Mouse (Mus musculus): ENCODE data around the gene Med13l.

Gene Med13l

DNA sequence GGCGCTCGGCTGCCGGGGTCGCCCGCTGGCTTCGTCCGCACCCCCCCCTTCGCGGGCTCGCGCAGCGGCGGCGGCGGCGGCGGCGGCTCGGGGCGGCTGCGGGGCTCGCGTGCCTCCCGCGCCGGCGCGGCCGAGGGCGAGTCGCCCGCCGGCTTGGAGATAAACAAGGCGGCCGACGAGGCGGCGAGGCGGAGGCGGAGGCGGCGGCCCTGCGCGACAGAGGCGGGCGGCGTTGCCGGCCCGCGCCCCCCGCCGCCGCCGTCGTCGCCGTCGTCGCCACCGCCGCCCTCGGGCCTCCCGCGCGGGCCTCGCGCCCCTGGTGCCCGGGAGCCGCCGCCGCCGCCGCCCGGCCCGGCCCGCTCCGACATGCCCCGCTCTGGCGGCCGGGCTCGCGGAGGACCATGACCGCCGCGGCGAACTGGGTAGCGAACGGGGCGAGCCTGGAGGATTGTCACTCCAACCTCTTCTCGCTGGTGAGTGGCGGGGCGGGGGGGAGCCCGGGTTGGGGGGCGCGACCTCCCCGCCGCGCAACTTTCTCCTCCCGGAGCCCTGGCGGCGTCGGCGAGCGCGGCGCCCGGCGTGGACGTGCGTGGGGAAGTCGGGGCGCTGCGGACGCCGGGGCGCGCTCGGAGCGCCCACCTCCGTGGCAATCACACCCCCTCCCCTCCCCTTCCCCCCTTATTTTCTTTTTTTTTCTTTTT is at the start of gene Med13l:
Med13l (plus strand) TSS at position 295 of the 701 bp plus-strand sequence.
- DNase-seq, result peak; percentile 87

DNA sequence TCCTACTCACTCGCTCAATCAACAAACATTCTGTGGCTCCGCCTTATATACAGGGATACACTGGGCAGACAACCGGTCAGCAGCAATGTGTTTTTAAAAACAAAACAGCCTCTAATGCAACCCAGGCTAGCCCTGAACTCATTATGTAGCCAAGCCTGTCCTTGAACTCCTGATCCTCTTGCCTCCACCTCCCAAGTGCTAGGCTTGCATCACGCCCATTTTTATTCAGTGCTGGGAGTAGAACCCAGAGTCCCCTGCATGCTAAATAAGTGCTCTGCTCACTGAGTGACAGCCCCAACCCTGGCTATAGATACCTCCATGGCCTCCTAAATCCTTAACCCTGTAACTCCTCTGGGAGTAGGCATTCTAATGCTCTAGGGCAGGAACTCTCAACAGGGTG is 49.5 kb upstream of the Med13l start:
- no peak for DNase-seq

DNA sequence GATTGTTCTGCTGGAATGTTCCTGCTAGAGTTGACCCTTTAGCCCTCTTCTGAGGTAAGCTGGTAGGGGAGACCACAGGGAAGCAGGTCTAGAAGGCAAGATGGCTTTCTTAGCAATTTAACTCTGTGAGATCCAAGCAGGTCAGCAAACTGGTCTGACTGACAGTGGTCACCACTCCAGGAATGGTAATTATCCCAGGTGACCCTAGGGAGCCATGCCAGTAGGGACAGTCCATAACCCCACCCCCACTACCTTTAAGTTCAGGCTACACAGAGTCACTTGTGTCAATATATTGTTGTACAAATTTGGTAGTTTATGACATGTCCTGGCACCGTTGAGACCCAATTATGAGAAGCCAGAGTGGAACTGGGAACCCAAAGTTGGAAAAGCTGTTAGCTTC is 47.5 kb upstream of the Med13l start:
- no peak for DNase-seq

DNA sequence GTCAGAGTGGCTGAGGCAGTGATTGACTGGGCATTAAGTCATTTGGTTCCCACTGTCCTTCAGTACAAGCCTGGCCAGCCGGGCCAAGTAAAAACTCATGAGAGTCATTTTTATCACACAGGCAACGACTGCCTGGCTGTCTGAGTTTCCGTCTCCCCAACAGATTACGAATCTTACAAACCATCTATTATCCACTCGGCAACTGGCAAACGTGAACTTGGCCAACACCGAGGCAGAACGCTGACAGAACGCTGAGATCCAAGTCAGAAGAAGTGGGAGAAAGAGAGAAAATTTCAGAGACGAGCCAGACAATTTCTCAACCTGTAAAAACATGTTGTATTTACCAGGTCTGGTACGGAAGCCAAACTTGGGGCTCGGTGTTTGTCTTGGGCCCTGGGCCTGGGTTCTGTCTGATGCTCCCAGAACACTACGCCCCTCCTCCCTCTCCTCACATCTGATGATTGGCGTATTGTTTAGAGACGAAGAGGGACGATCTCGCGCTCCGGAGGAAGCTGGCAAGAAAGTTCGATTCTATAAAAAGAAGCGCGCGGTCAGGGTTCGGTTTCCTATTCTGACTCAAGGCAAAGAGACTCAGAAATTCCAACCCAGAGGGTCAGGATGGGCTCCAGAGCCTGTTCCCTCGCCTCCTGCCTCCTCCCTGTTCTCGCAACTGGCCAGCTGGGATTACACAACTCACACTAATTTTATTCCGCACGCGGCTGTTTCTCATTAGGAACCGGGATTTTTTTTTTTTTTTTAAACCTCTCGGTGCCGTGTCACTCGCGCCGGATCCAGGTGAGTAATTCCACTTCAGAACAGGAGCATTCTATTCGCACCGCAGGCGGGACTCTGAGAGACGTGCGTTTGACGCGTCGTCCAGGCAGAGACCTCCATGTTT is 46.6 kb upstream of the Med13l start:
- DNase-seq, result peak; percentile 35

DNA sequence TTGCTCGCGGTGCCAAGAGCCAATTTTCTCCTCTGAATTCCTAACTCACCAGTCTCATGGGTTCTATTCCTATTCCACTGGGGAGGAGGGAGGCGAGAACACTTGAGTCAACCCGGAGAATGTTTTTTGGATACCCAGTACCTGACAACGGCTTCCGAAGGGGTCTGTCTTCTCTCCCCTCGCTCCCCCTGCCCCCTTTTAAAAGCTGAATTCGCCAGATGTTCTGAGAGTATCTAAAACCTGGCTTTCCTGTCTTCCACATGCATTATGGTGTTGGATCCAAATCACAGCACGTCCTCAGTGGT is 46.0 kb upstream of the Med13l start:
- no peak for DNase-seq

DNA sequence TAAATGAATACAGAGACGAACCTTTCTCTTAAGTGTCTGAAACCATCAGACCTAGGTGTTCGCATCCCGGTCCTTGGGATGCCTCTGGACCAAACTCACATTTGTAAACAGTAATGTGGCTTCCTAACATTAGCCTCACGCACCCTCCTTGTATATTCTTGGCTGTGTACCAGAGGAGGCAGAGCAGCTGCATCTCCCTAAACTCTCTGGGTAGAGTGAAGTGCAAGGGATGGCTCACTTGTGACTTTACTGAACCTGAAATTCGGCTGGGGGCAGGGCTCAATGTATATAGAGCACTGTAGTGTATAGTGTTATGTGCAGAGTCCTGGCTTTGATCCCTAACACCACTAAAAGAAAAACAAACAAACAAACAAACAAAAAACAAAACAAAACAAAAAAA is 45.6 kb upstream of the Med13l start:
- DNase-seq, result no peak

DNA sequence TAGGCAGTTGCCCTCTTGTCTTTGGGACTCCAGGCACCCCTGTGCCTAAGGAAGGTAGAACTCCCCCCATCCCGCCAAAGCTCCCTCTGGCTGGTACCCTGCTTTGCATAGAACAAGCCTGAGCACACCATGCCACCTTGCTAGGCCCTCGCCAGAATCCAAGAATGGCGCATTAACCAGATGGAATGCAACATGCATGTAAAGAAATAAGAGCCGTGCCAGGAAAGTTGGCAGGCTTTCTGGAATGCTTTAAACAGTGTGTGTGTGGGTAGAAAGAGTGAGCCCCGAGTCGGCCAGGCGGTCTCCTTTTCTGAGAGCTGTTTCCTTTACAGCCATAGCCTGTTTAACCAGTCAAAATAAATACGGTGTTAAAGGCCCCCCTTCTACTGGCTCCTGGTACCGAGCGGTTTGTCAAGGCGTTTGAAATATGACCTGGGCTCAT is 45.2 kb upstream of the Med13l start:
- no peak for DNase-seq

DNA sequence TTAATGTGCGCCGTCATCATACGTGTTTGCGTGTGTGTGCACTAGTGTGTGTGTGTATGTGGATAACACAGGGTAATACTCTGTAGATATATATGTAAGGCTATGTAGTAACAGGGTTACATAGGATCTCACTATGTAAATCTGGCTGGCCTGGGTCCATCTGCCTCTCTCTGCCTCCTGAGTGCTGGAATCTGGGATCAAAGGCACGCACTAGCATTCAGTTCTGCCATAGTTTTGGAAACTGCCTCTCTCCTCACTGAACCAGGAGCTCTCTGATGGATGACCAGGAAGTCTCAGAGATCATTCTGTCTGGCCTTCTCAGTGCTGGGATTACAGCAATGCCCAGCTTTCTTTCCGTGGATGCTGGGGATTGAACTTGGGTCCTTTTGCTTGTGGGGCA is 44.4 kb upstream of the Med13l start:
- DNase-seq, result no peak

DNA sequence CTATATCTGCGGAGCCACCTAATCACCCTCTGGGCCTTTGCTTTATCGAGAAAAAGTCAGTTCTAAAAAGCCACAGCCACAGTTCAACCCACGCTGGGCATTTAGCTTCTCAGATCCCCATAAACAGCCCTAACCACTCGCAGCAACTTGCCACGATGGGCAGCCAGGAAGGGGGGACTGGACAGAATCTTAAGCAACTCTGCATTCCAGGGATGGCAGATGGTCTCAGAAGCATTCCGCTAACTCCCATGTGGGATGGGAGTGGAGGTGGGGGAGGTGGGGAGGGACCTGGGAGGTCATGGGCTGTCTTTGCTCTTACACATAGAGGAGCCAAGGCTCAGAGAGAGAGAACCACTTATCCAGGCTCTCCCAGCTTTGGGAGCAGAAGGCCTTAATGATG is 44.0 kb upstream of the Med13l start:
- no peak for DNase-seq

DNA sequence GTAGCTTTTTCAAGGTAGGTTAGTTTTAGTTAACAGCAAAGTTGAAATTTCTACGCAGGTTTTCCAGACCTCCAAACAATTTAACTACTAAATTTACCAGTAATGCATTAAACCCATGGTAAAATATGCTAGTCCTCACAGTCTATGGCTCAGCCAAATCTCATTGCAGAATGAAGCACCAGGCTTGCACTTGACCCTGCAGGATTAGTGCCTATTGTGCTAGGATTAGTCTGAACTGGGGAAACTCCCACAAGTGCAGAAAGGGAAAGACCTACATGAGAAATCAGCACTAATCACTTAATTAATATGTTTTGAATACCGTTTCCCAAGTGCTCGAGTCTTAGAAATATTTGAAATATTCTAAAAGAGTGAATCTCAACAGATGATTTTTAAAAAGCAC is 40.0 kb upstream of the Med13l start:
- no peak for DNase-seq

DNA sequence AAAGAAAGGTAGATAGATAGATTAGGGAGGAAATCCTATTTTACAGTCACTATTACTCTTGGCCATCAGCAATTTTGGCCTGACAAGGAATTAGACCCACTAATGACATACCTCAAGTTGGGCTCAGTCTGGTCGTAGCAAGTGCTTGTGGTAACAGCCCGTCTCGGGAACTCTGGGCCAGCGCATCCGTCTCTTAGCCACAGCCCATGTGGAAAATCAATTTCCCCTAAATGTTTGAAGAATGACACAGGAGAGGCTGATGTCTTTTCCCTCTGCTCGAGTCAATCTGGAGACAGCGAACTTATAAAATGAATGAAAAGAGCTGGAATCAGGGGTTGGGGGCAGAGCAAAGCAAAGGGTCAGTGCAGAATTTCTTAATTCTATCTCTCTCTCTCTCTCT is 36.1 kb upstream of the Med13l start:
- DNase-seq, result no peak

DNA sequence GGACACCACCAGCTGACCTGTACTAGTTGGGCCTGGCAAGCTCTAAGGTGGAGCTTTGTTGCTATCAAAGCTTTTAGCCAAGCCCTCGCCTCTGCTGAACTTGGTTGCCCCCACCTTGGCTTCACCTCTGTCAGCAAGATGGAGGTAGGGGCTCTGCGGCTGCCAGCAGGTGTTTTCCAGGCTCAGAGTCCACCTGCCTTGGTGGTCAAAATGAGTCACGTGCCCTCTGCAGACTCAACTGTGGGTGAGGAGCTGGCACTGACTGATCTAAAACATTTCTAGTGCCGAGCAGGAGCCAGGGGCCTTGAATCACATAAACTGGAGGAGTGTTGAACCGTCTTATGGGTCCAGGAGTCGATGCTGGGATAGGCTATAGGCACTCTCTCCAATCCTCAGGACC is 34.8 kb upstream of the Med13l start:
- no peak for DNase-seq

DNA sequence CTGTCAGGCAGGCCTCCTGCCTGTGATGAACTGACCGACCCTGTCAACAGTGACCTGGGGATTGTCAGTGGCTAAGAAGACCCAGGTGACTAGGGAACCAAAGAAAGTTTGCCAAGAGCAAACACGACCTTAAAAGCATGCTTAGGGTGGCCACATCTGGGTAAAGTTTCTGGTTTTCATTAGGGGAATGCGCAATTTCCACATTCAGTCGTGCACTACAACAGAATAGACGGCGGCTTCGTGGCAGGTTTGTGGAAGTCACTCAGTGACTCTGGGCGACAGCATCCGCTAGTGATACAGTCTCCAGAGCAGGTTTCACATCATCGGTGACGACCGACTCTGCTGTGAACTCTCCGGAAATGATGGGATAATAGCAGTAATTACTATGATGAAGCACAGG is 34.0 kb upstream of the Med13l start:
- no peak for DNase-seq

DNA sequence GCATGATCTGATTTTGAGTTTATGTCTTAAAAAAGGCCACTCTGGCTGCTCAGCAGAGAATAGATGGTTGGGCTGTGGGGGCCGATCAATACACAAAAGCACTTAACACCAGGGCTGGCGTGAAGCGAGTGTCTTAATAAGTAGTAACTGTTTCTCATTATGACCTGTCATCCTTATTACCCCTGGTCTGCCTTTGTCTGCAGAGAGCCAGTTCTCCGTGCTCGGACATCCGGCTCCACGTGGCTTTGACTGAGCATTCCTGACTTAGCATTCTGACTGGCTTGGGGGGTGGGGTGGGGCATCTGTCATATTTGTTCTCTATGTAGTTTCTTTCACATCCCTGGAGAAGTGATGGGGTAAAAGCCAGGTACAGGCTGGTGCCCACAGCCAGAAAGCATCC is 31.2 kb upstream of the Med13l start:
- no peak for DNase-seq

DNA sequence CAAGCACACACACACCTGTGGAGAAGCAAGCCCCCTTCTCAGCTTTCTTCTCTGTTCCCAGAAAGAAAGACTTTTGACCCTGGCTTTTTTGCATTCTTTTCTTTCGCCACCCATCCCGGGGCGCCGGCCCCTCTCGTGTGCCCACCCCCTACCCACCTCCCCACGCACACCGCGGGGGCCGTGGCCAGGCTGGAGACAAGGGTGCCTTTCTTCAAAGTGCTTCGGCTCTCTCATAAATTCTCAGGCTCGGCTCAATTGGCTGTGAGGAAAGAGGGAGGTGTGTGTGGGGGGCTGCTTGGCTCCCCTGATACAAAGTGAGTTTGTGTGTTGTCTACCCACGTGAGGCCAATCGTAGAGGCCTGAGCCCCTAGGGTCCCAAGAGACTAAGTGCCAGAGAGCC is 28.4 kb upstream of the Med13l start:
- DNase-seq, result no peak

DNA sequence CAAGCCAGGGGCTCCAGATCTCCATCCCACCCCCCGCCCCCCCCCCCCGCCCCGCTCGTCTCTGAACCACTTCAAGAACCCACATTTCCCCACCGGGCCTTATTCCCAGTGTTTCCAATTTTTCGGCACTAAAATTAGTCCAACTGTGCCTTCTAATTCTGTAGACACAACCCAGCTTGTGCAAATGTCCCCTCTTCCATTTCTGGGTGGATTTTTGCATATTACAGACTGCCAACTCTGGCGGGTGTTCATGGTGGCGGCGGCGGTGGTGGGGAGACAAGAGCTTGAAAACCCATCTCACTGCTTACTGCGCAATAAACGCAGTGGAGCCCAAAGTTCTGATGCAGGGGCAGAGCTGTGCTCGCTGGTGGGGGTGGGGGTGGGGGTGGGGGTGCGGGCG is 27.8 kb upstream of the Med13l start:
- DNase-seq, result no peak

DNA sequence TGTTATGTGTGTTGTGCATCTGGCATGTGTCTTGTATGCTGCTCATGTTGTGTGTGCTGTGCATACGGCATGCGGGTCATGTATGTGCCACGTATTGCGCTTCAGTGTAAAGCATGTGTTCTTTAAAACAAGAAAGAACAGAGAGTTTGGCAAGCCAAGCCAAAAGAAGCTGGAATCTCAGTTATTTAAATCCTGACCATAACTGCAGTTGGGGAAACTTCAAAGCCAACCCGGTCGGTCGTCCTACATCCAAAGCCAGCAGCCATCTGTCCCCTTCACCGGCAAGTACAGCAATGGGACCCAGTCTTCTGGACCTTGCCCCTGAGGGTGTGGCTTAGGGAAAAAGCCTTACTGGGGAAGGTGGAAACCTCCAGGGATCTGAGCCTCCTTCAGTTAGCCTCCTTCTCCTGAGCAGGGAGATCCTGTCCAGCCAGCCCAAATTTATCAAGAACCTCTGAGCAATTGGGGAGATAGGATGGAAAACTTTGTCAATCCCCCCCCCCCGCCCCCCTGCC is 26.0 kb upstream of the Med13l start:
- DNase-seq, result no peak

DNA sequence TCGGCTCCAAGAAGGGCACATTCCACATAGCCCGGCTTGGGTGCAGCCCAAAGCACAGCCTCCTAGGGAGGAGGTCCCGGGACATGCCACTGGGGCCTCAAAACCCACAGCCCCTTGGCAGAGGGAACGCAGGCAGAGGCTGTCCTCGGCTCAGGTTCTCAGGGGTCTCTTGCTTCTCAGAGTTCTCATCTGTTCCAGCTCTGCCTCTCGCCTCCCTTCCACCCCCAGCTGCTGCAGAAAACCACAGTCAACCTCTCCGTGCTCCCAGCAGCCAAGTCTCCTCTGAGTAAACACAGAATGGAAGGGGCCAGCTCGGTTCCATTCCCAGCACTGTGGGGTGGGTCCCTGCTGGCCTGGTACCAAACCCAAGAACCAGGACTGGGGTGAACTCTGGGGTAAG is 25.3 kb upstream of the Med13l start:
- no peak for DNase-seq

DNA sequence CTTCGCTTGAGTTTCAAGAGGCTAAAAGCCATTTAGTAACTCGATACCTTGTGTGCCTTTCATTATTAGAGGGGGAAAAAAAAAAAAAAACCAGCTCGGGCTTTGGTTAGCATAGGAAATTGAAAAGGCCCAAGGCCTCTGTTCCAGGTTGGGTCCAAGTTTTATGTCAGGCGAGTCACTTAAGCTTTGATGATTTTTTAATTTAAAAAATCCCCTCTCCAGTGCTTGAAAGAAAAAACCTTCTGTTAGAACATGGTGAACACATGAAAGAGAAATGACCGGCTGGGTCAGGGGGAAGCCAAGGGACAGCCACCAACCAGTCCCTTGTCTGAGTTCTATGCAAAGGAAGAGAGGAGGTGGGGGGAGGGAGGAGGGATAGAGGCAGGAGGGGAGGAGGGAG is 22.0 kb upstream of the Med13l start:
- no peak for DNase-seq

DNA sequence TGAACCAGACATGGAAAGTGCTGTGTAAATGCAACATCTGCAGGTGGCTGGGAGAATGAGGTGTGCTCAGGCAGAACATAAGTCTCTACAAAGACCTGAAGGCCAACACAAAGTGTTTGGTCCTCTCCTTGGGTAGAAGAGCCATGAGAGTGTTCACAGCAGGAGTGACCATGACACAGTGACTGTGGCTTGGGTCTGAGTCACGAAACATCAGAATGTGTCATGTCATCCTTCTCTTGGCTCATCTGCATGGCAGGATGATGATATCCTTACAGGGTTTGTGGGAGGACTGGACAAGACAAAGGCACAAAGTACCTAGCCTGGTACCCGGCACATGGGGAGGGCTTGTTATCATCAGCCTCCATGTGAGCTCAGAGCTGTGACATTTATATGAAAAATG is 16.7 kb upstream of the Med13l start:
- no peak for DNase-seq

DNA sequence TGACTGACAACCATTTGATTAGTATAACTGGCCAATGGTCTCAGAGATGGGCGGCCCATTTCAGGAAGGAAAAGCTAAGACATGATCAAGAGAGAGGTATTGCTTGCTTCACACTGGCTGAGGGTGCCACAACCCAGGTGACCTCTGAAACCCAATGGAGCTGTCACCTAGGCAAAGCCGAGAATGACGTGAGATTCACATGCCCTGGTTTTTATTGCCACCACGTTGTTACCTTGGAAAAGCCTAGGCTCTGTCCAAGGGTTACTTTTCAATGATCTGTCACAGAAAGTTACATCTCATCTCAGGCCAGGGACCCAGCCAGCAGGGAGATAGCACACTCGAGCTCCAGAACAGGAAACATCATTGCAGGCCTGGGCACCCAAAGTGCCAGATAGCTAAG is 10.0 kb upstream of the Med13l start:
- no peak for DNase-seq

DNA sequence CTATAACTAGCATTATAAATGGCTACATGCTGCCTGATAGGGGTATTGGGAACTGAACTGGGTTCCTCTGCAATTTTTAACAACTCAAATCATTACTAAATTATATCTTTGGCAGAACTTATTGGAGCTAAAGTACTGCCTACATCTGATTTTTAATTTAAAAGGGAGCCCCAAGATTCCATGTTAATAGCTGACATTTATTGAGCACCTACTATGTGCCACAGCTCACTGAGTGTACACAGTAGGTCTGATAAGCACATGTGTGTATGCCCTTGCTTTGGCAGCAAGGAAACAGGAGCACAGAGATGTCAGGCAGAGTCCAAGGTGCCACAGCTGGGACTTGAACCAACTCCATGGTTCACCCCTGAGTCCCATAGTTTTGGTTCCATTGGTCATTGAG is 7.2 kb upstream of the Med13l start:
- DNase-seq, result no peak

DNA sequence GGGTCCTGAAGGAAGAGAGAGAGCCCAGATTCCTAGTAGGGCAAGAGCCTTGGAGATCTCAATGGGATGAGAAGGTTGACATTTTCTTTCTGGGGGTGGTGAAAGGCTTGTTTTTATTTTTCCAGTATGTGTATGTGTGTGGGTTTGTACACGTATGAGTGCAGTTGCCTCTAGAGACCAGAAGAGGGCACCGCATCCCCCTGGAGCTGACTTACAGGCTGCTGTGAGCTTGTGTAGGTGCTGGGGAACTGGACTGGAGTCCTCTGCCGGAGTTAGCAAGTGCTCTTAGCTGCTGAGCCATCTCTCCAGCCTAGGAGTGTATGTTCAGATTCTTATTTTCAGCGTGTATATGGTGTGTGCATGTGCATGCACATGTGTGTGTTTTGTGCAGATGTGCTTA is 5.2 kb upstream of the Med13l start:
- no peak for DNase-seq

DNA sequence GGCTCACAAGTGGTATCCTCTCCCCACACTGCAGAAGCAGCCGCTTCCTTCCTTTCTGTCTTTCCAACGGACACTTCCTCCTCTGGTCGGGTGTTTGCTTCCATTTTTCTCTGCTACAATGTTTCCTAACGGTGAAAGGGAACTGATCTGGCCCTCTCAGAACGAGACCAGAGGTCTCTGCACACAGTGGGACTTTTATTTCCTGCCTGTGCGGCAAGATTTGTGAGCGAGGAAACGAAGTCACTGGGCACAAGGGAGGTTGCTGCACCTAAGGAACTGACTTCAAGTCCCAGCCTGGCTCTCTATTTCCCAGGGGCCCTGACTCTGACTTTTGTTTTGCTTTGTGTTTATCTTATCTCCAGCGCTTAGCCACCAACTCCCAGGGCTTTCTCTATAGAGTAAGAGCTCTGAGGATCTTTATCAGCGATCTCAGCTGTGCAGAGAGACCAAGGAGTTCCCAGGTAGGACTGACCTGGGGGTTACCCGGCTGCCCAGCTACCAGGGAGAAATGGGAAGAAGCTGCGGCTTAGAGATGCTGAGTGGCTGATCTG is 4.0 kb upstream of the Med13l start:
- no peak for DNase-seq
